Mouse (Mus musculus) bone marrow macrophage, adult 2 months (primary cell): ENCODE data around the gene Nxf3. TPM values are rescaled to one million over a fixed set of nuclear protein-coding genes. Genes with fewer than 3 reads are reported as not detected.
"Not testable (repeated sequence)": the region's sequence is repeated elsewhere in the genome, so short reads cannot be mapped to it uniquely, and the experiment has no call there.

ENCODE experiments used
- H3K27ac ChIP-seq: 2 replicates; pipeline ENCODE4 v1.5.1; 2012; ENCODE audit warnings: low read depth, low read length; ENCODE audit not compliant: insufficient read depth
- H3K4me1 ChIP-seq: 2 replicates; pipeline ENCODE4 v1.6.1; 2012; ENCODE audit warnings: low read length; ENCODE audit not compliant: control insufficient read depth, insufficient read depth
- H3K4me3 ChIP-seq: 2 replicates; pipeline ENCODE4 v1.5.1; 2012; ENCODE audit warnings: mild to moderate bottlenecking, low read length, moderate library complexity; ENCODE audit not compliant: insufficient read depth
- CTCF ChIP-seq: IDR thresholded peaks from 2 replicates; pipeline ENCODE4 v1.5.1; 2012; ENCODE audit warnings: low read depth, mild to moderate bottlenecking, low read length, moderate library complexity
- POLR2A ChIP-seq: IDR thresholded peaks from 2 replicates; pipeline ENCODE4 v1.6.1; 2012; ENCODE audit warnings: mild to moderate bottlenecking, low read depth, low read length, borderline replicate concordance
- polyA plus RNA-seq: library from polyadenylated mRNA; stranded (reverse); fragments of >200 nt; gene quantifications from 2 replicates; pipeline ENCODE4 v1.2.4, GENCODE M21; 2012; ENCODE audit not compliant: missing spikeins, insufficient read depth, insufficient read length

The Nxf3 gene
- not detected in 2 replicates for polyA plus RNA-seq

GRCm38 (mm10) chrX:136085155-136085554, at the start of gene Nxf3:
Nxf3 (minus strand) TSS chrX:136085255.
- Histone ChIP-seq H3K27ac (no peak within 1 kb of the TSS), H3K4me3 (no peak within 1 kb of the TSS), H3K4me1 (no peaks in the 10 kb centered on the region)
- TF ChIP-seq CTCF: no peak
- TF ChIP-seq POLR2A: no peak

DNA sequence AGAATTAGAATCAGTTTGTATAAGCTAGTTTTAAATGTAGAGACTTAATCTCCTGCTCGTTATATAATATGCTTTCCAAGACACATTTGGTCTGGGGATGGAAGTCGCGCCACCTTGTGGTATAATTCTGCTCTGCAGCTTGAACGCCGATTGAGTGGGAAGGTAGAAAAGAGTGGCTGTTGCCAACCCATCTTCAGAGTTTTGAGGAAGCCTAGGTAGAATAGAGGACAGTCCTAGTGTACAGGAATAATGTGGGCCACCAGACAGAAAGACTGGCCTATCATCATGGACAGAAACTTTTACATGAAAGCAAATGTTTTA, 42.6 kb upstream of the Nxf3 start:
- H3K27ac ChIP-seq: no peak overlapping the region
- no peaks in the 10 kb centered on the region for H3K4me1 ChIP-seq
- H3K4me3 ChIP-seq: no peak overlapping the region
- TF ChIP-seq POLR2A (no peak), CTCF (no peak; the same call in 1 of the 2 replicates)

DNA sequence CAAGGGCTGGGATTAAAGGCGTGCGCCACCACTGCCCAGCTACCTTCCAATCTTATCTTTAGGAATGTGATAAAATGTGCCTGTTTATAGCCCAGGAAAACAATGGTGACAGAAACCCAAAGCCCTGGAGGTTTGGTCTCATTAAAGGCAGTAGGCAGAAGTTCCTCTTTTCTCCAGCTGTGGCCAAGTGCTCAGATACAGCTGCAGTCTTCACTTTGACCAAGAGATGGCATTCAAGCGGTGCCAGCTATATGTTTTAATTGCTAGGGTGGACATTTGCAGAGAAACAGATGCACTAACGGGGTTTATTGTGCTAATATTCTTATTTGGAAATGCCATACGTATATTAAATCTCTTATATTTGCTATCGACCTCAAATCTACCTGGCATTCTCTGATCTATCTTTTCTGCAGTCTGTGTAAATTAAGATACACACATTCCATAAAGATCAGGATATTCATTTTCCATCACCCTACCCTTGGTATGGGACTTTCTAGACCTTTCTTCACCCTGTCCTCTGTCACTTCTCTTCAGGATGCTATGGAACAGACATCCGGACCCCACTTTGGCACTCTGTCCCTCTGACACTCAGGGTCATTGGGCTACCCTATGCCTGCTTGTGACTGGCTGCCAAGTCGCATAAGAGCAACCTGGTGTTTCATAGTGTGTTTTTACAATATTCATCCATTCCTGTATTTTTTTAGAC, 42.1 kb upstream of the Nxf3 start:
- no peaks in the 10 kb centered on the region for H3K4me1 ChIP-seq
- H3K4me3 ChIP-seq: no peak overlapping the region
- H3K27ac ChIP-seq: no peak overlapping the region
- TF ChIP-seq POLR2A (no peak), CTCF (no peak)

DNA sequence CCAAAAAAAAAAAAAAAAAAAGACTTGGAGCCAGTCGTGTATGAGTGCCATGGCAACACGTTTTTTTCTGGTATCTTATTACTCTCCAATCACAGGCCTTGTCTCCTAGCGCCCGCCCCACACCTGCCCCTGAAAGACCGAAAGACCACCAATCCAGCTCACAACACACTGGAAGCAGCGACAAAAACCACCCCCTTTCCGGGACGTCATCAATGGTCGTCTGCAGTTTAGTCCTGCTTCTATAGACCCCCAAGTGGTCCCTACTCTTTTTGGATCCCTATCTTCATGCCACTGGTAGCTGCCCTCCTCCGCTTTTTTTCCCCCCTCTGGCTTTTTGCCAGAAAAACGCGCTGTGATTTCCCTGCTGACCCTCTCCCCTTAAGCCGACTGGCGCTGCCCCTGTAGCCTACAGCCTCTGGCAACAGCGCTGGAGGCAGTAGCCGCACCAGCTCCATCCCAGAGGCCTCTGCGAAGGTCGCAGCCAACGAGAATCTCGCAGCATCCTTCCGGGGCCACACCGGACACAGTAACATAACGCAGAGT, 30.4 kb upstream of the Nxf3 start:
- H3K4me1 ChIP-seq: no peaks in the 10 kb centered on the region
- H3K27ac ChIP-seq: no peak overlapping the region
- no peak overlapping the region for H3K4me3 ChIP-seq
- TF ChIP-seq CTCF: no peak
- no peak for TF ChIP-seq POLR2A

DNA sequence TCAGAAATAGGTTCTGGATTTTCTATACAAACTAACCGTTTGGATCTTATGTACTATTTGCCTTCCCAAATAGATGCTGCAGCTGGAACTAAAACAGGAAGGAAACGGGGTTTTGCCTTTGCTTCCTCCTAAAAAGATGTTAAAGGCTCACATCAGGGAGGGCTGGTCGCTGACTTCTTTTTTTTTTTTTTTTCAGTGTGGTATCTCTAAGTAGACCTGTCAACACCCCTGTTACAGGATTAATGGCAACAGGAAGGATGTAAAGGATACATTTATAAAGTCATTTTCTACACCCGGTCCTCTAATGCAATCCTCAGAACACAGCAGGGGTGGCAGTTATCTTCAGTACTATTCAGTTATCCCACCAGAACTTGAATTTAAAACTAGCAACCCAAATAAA, 30.0 kb upstream of the Nxf3 start:
- Histone ChIP-seq H3K4me3 (no peak overlapping the region), H3K27ac (no peak overlapping the region), H3K4me1 (no peaks in the 10 kb centered on the region)
- no peak for TF ChIP-seq CTCF
- TF ChIP-seq POLR2A: no peak

DNA sequence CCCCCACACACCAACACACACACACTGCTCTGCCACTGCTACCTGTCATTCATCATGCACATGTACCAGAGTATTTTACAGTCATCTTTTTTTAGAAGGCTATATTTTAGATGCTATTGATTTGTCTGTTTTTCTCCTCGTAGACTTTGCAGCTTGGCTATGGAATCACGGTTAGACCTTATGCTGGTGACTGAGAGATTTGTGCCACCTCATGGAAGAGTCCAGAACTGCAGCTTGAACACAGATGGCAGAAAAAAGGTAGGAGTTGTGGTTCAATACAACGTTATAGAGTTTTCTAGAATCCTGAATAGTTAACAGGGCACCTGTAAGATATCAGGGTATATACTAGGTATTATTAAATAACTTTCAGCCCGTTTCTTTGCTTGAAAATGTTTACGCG, 22.9 kb upstream of the Nxf3 start:
- no peak overlapping the region for H3K27ac ChIP-seq
- no peaks in the 10 kb centered on the region for H3K4me1 ChIP-seq
- H3K4me3 ChIP-seq: no peak overlapping the region
- TF ChIP-seq CTCF (no peak), POLR2A (no peak)

GRCm38 (mm10) chrX:136104724-136105088, 19.7 kb upstream of the Nxf3 start:
- H3K4me1 ChIP-seq: no peaks in the 10 kb centered on the region
- H3K4me3 ChIP-seq: no peak overlapping the region
- TF ChIP-seq POLR2A (no peak), CTCF (no peak)
- H3K27ac ChIP-seq: no peak overlapping the region

DNA sequence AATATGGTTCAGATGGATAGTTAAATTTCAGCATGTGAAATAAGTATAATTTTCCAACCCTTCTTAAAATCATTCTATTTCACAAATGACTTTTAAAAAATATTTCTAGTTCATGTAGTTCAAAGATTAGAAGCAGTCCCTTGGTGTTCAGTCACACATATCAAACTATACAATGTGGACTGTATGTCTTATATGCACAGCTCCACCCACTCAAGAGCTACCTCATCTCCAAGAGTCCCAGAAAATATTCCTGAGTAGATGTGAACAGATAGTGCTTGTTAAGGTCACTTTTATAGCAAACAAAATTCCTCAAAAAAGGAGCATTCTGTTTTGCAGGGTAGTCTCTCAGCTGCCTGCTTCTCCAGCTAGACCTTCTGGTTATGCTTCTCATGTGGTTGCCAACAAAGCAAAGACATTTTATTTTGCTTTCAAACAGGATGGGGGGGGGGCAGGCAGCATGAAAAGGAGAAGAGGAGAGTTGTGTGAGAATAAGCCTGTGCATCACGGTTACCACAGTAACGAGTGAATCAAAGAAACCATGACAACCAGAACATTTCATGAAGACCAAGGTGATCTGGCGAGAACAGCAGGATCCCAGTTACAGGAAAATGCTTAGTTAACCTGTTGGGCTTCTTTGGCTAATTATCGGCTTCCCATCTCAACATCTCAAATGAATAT, 19.1 kb upstream of the Nxf3 start:
- no peak overlapping the region for H3K4me3 ChIP-seq
- H3K27ac ChIP-seq: no peak overlapping the region
- H3K4me1 ChIP-seq: no peaks in the 10 kb centered on the region
- TF ChIP-seq CTCF (no peak), POLR2A (no peak)

DNA sequence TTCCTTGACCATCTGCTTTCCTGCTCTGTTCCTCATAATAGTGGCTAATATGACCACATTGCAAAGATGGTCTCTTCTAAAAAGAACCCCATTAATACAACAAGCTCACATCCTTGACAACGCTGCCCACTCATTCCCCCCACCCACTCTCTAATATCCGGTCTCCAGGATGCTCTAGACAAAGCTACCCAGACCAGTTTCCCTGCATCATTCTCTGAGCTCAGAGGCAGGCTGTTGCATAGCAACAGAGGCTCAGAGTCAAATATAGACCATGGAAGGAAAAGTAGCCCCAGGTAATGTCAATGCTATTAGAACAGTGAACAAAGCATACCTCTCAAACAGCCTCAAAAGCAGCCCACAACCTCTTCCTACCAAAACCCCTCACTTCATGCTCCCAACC, 9.4 kb upstream of the Nxf3 start:
- H3K4me3 ChIP-seq: no peak overlapping the region
- H3K4me1 ChIP-seq: no peaks in the 10 kb centered on the region
- H3K27ac ChIP-seq: no peak overlapping the region
- TF ChIP-seq POLR2A: no peak
- no peak for TF ChIP-seq CTCF

GRCm38 (mm10) chrX:136092497-136093279, 7.6 kb upstream of the Nxf3 start:
- Histone ChIP-seq H3K27ac (no peak overlapping the region), H3K4me1 (no peaks in the 10 kb centered on the region), H3K4me3 (no peak overlapping the region)
- TF ChIP-seq POLR2A (no peak), CTCF (no peak)

GRCm38 (mm10) chrX:136068020-136068419, 17.0 kb downstream of the Nxf3 start, which contains the start of gene Bex2:
Bex2 (minus strand) TSS chrX:136068236.
- H3K4me1 ChIP-seq, H3K4me3 ChIP-seq, H3K27ac ChIP-seq: not testable (repeated sequence)

DNA sequence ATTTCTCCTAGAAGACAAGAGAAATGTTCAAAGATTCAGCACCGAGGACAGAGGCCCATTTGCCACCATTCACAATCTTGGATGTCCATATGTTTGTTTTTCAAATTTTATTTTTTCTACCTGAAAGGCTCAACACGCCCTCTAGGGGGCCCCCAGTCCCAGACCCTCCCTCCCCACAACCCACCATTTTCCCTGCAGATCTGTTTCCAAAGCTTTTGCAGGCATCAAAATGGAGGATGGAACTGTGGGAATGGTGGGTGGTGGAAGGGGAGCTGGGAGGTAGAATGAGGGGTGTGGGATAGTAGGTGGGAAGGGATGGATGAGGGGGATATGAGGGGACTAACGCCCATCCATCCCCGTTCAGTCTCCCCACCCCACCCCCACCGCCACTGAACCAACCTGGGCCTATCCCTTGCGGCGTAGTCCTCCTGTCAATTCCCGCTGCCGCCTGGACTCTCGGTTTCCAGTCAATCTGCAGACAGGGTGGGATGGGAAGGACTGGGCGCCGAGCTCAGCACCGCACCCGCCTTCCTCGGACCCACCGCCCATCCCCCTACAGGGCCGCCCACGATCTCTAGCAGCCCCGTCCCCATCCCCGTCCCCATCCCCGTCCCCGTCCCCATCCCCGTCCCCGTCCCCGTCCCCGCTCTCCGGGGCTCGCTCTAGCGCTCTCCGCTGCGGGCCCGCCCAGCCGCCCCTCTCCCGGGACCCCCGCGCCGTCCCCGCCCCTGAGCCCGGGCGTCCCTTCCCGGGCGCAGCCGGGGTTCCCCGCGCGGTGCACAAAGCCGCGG, 17.7 kb downstream of the Nxf3 start:
- H3K4me3 ChIP-seq, H3K27ac ChIP-seq: not testable (repeated sequence)

More for the DNA sequence above, 17.7 kb downstream of the Nxf3 start:
- not testable (repeated sequence) for H3K4me1 ChIP-seq
